Mouse (Mus musculus) G1E (cell line): Measurements from ENCODE around the gene Hist1h4h.

Experiments
- CTCF ChIP-seq: IDR thresholded peaks from 2 replicates; pipeline ENCODE4 v1.5.1; 2012; ENCODE audit warnings: low read depth, low read length, inconsistent platforms, mixed read lengths
- TAL1 ChIP-seq: conservative IDR thresholded peaks from 2 replicates; pipeline ENCODE4 v1.6.1; 2012; ENCODE audit warnings: low read depth, low read length, inconsistent platforms, mixed read lengths

GRCm38 (mm10) chr13:23530901-23531875 is at the start of gene Hist1h4h:
- TF ChIP-seq CTCF (no peak), TAL1 (no peak)
